Mouse (Mus musculus): Measurements from ENCODE around the gene Tbx19.

Tbx19 gene

GRCm38 (mm10) chr1:165113700-165114099, 46.9 kb downstream of the Tbx19 start:
- peak in 1 of 2 experiments; percentile 9 for DNase-seq

- DNase-seq: no peak
Measured at GRCm38 (mm10) chr1:165110659-165111058, 49.9 kb downstream of the Tbx19 start.

- DNase-seq: no peak
Measured at GRCm38 (mm10) chr1:165109135-165109534, 51.4 kb downstream of the Tbx19 start.

GRCm38 (mm10) chr1:165108477-165108876, 52.1 kb downstream of the Tbx19 start:
- DNase-seq: no peak

GRCm38 (mm10) chr1:165106011-165106385, 54.6 kb downstream of the Tbx19 start:
- no peak for DNase-seq

- DNase-seq: no peak
Measured at GRCm38 (mm10) chr1:165105270-165106010, 55.1 kb downstream of the Tbx19 start.

- no peak for DNase-seq
Measured at GRCm38 (mm10) chr1:165104707-165105259, 55.8 kb downstream of the Tbx19 start.

GRCm38 (mm10) chr1:165099569-165099968, 61.0 kb downstream of the Tbx19 start:
- DNase-seq: no peak

- DNase-seq: no peak
Measured at GRCm38 (mm10) chr1:165094871-165095270, 65.7 kb downstream of the Tbx19 start.

GRCm38 (mm10) chr1:165091721-165092120, 68.9 kb downstream of the Tbx19 start:
- peak; percentile 51 to 58 for DNase-seq

- DNase-seq: no peak
Measured at GRCm38 (mm10) chr1:165089556-165089955, 71.0 kb downstream of the Tbx19 start.
